Mouse (Mus musculus) hindbrain, postnatal 0 days (tissue): ENCODE data around the gene Anks1b. TPM values are rescaled to one million over a fixed set of nuclear protein-coding genes. Genes with fewer than 3 reads are reported as not detected.

Experiments used
- ATAC-seq: fragments of 200-750 bp; cut with Nextera tagmentation; 2 replicates; pipeline ENCODE4 v1.8.0; 2017; ENCODE audit warnings: mild to moderate bottlenecking, moderate TSS enrichment, moderate library complexity
- DNase-seq: peaks from one replicate; pipeline ENCODE4 v3.0.0-alpha.2; 2015; ENCODE audit warnings: low spot score
- H3K27ac ChIP-seq: fragments of 300-500 bp; sonication (generic); 2 replicates; pipeline ENCODE4 v1.5.1; 2014; ENCODE audit warnings: mild to moderate bottlenecking
- H3K27me3 ChIP-seq: fragments of 300-500 bp; sonication (generic); 2 replicates; pipeline ENCODE4 v1.6.1; 2014; ENCODE audit warnings: low read length, mixed read lengths; ENCODE audit not compliant: insufficient read depth
- H3K36me3 ChIP-seq: fragments of 300-500 bp; sonication (generic); 2 replicates; pipeline ENCODE4 v1.6.1; 2014; ENCODE audit warnings: low read length, mixed read lengths; ENCODE audit not compliant: insufficient read depth
- H3K4me1 ChIP-seq: fragments of 300-500 bp; sonication (generic); 2 replicates; pipeline ENCODE4 v1.6.1; 2014; ENCODE audit warnings: antibody characterized with exemption, low read length, mixed read lengths; ENCODE audit not compliant: insufficient read depth
- H3K4me2 ChIP-seq: fragments of 300-500 bp; sonication (generic); 2 replicates; pipeline ENCODE4 v1.6.1; 2014; ENCODE audit warnings: low read depth, mild to moderate bottlenecking, low read length, moderate library complexity, mixed read lengths
- H3K4me3 ChIP-seq: fragments of 300-500 bp; sonication (generic); 2 replicates; pipeline ENCODE4 v1.5.1; 2014; ENCODE audit warnings: low read length
- H3K9ac ChIP-seq: fragments of 300-500 bp; sonication (generic); replicated peaks from 2 replicates; pipeline ENCODE4 v1.6.1; 2014; ENCODE audit warnings: mild to moderate bottlenecking, low read length, moderate library complexity, mixed read lengths
- H3K9me3 ChIP-seq: fragments of 300-500 bp; sonication (generic); 2 replicates; pipeline ENCODE4 v1.6.1; 2016; ENCODE audit warnings: low read length, mixed read lengths
- CTCF ChIP-seq: IDR thresholded peaks from 2 replicates; pipeline ENCODE4 v1.5.1; 2016; ENCODE audit warnings: antibody characterized with exemption, control low read depth, low read depth
- WGBS: fragments of 180-500 bp; shearing (Covaris S2); extraction: QIAGEN DNeasy Blood & Tissue Kit; methylation state at CpG from one replicate; pipeline ENCODE4 v1.1.7; 2014; 5-methylcytosine and 5-hydroxymethylcytosine counted together
- polyA plus RNA-seq: library from polyadenylated mRNA; unstranded; fragments of >200 nt; fragmentation: Nextera tagmentation; extraction: Ambion mirVana; gene quantifications from 2 replicates; pipeline ENCODE4 v1.2.1, GENCODE M21; 2015
- total RNA-seq: library from RNA; depleted of rRNA; stranded (reverse); fragments of >200 nt; gene quantifications from 2 replicates; pipeline ENCODE4 v1.2.3, GENCODE M21; 2014

Gene Anks1b
- total and polyA plus RNA-seq, 2 experiments from 2014 or later, result 104 to 156 TPM

GRCm38 (mm10) chr10:90273311-90273710, 400.0 kb downstream of the Anks1b start:
- no peak for DNase-seq
- no peak overlapping the region for H3K4me2 ChIP-seq
- no peak for TF ChIP-seq CTCF
- H3K4me1 ChIP-seq, result no peaks in the 10 kb centered on the region
- H3K27me3 ChIP-seq, result no peaks in the 10 kb centered on the region
- no peak overlapping the region for H3K9ac ChIP-seq
- no peak for ATAC-seq
- no peaks in the 10 kb centered on the region for H3K9me3 ChIP-seq
- no peaks in the 10 kb centered on the region for H3K36me3 ChIP-seq
- no peak overlapping the region for H3K4me3 ChIP-seq
- no peak overlapping the region for H3K27ac ChIP-seq
- WGBS, result 87% methylated on average over 2 of the region's 2 CpGs

GRCm38 (mm10) chr10:90286589-90286988, 413.3 kb downstream of the Anks1b start:
- Histone ChIP-seq H3K4me1 (no peaks in the 10 kb centered on the region), H3K36me3 (no peaks in the 10 kb centered on the region), H3K9me3 (no peaks in the 10 kb centered on the region), H3K4me3 (no peak overlapping the region), H3K27me3 (no peaks in the 10 kb centered on the region), H3K9ac (no peak overlapping the region), H3K27ac (no peak overlapping the region), H3K4me2 (no peak overlapping the region)
- ATAC-seq (no peak), DNase-seq (no peak)
- TF ChIP-seq CTCF, result no peak
- WGBS, result 71% methylated on average over 1 of the region's 1 CpGs

- H3K4me2 ChIP-seq, result no peak overlapping the region
- DNase-seq, result no peak
- TF ChIP-seq CTCF, result no peak
- H3K9me3 ChIP-seq, result no peaks in the 10 kb centered on the region
- H3K27ac ChIP-seq, result no peak overlapping the region
- ATAC-seq, result no peak
- no peak overlapping the region for H3K9ac ChIP-seq
- 48% methylated on average over 1 of the region's 1 CpGs for WGBS
- no peaks in the 10 kb centered on the region for H3K4me1 ChIP-seq
- no peaks in the 10 kb centered on the region for H3K36me3 ChIP-seq
- no peak overlapping the region for H3K4me3 ChIP-seq
- no peaks in the 10 kb centered on the region for H3K27me3 ChIP-seq
Measured at GRCm38 (mm10) chr10:90303249-90303648, 429.9 kb downstream of the Anks1b start.

- no peaks in the 10 kb centered on the region for H3K27me3 ChIP-seq
- no peak overlapping the region for H3K9ac ChIP-seq
- ATAC-seq, result no peak
- H3K4me2 ChIP-seq, result no peak overlapping the region
- no peak for TF ChIP-seq CTCF
- H3K9me3 ChIP-seq, result no peaks in the 10 kb centered on the region
- DNase-seq, result no peak
- H3K27ac ChIP-seq, result no peak overlapping the region
- H3K4me3 ChIP-seq, result no peak overlapping the region
- H3K4me1 ChIP-seq, result no peaks in the 10 kb centered on the region
- H3K36me3 ChIP-seq, result no peaks in the 10 kb centered on the region
Measured at GRCm38 (mm10) chr10:90306156-90306555, 432.8 kb downstream of the Anks1b start.

GRCm38 (mm10) chr10:90307931-90308555, 434.7 kb downstream of the Anks1b start:
- 35% methylated on average over 5 of the region's 5 CpGs for WGBS
- H3K4me2 ChIP-seq, result no peak overlapping the region

GRCm38 (mm10) chr10:90329781-90330180, 456.5 kb downstream of the Anks1b start:
- H3K4me1 ChIP-seq, result no peaks in the 10 kb centered on the region
- no peak for TF ChIP-seq CTCF
- H3K27ac ChIP-seq, result no peak overlapping the region
- H3K36me3 ChIP-seq, result no peaks in the 10 kb centered on the region
- ATAC-seq, result no peak
- DNase-seq, result no peak
- H3K9ac ChIP-seq, result no peak overlapping the region
- no peaks in the 10 kb centered on the region for H3K27me3 ChIP-seq
- H3K9me3 ChIP-seq, result no peaks in the 10 kb centered on the region
- H3K4me2 ChIP-seq, result no peak overlapping the region
- H3K4me3 ChIP-seq, result no peak overlapping the region
- WGBS, result 91% methylated on average over 4 of the region's 4 CpGs

More at GRCm38 (mm10) chr10:90307931-90308555, 434.7 kb downstream of the Anks1b start:
- no peak overlapping the region for H3K4me3 ChIP-seq
- no peak for DNase-seq
- no peak overlapping the region for H3K9ac ChIP-seq
- no peak for TF ChIP-seq CTCF
- H3K27ac ChIP-seq, result no peak overlapping the region
- no peaks in the 10 kb centered on the region for H3K4me1 ChIP-seq
- H3K36me3 ChIP-seq, result no peaks in the 10 kb centered on the region
- H3K27me3 ChIP-seq, result no peaks in the 10 kb centered on the region
- ATAC-seq, result no peak
- no peaks in the 10 kb centered on the region for H3K9me3 ChIP-seq

- Histone ChIP-seq H3K4me3 (no peak overlapping the region), H3K4me2 (no peak overlapping the region), H3K36me3 (no peaks in the 10 kb centered on the region), H3K4me1 (no peaks in the 10 kb centered on the region), H3K9me3 (no peaks in the 10 kb centered on the region), H3K9ac (no peak overlapping the region), H3K27me3 (no peaks in the 10 kb centered on the region), H3K27ac (no peak overlapping the region)
- TF ChIP-seq CTCF, result no peak
- ATAC-seq (no peak), DNase-seq (no peak)
- 84% methylated on average over 1 of the region's 1 CpGs for WGBS
Measured at GRCm38 (mm10) chr10:90345394-90345793, 472.1 kb downstream of the Anks1b start.
